8 mouse cellular contexts compared by ENCODE assay signal in genomic region chr16:85802954-85803353, GRCm38 (mm10). TPM values are rescaled to one million over a fixed set of nuclear protein-coding genes. Genes with fewer than 3 reads are reported as not detected.
DNase-seq lines count a peak whose midpoint lies in the region; ATAC-seq lines count a peak whose summit lies in the region.

Gene Adamts1 (minus strand): TSS chr16:85803113.

- H3K9me3 ChIP-seq in erythroblast, embryonic 14.5 days (ENCODE audit: control insufficient read depth, low read length), result no peaks in the 10 kb centered on the region
- H3K9me3 ChIP-seq in embryonic facial prominence, embryonic 11.5 days (replicated peaks; ENCODE audit: control insufficient read depth, low read length), result no peaks in the 10 kb centered on the region
- no peaks in the 10 kb centered on the region for H3K9me3 ChIP-seq in midbrain, embryonic 11.5 days (ENCODE audit: control insufficient read depth, low read length)
- no peaks in the 10 kb centered on the region for H3K9me3 ChIP-seq in stomach, embryonic 15.5 days

- H3K9ac ChIP-seq in embryonic facial prominence, embryonic 11.5 days (replicated peaks; ENCODE audit: low read length), result peak within 1 kb of the TSS; percentile 88
- peak within 1 kb of the TSS; percentile 69 for H3K9ac ChIP-seq in midbrain, embryonic 11.5 days (ENCODE audit: low read length)
- peak within 1 kb of the TSS; percentile 73 for H3K9ac ChIP-seq in stomach, embryonic 15.5 days

- H3K4me2 ChIP-seq in embryonic facial prominence, embryonic 11.5 days (ENCODE audit: low read depth, low read length), result peak within 1 kb of the TSS; percentile 91
- H3K4me2 ChIP-seq in midbrain, embryonic 11.5 days, result peak within 1 kb of the TSS; percentile 94
- peak within 1 kb of the TSS; percentile 90 for H3K4me2 ChIP-seq in stomach, embryonic 15.5 days

- no peaks in the 10 kb centered on the region; the same call in 1 of the 2 replicates for H3K36me3 ChIP-seq in erythroblast, embryonic 14.5 days (ENCODE audit: control insufficient read depth)
- no peaks in the 10 kb centered on the region; the same call in 1 of the 2 replicates for H3K36me3 ChIP-seq in embryonic facial prominence, embryonic 11.5 days (replicated peaks; ENCODE audit: control insufficient read depth, insufficient read depth, low read depth, low read length)
- no peaks in the 10 kb centered on the region for H3K36me3 ChIP-seq in midbrain, embryonic 11.5 days (ENCODE audit: control insufficient read depth, insufficient read depth, low read length)
- H3K36me3 ChIP-seq in stomach, embryonic 15.5 days, result peaks cover 14% of the 10 kb centered on the region; the same call in 1 of the 2 replicates

- WGBS in embryonic facial prominence, embryonic 11.5 days, result 0% methylated on average over 26 of the region's 26 CpGs
- WGBS in midbrain, embryonic 11.5 days, result 0% methylated on average over 26 of the region's 26 CpGs
- WGBS in stomach, embryonic 15.5 days, result under 1% methylated on average over 26 of the region's 26 CpGs

- peak within 1 kb of the TSS; percentile 82 for H3K27ac ChIP-seq in embryonic facial prominence, embryonic 11.5 days (replicated peaks; ENCODE audit: low read depth, low read length)
- peak within 1 kb of the TSS; percentile 45 for H3K27ac ChIP-seq in midbrain, embryonic 11.5 days (ENCODE audit: low read depth, low read length)
- H3K27ac ChIP-seq in stomach, embryonic 15.5 days, result peak within 1 kb of the TSS; percentile 96

- H3K4me3 ChIP-seq in erythroblast, embryonic 14.5 days (replicated peaks), result peak within 1 kb of the TSS; percentile 49
- H3K4me3 ChIP-seq in embryonic facial prominence, embryonic 11.5 days (ENCODE audit: low read depth, low read length), result peak within 1 kb of the TSS; percentile 80
- peak within 1 kb of the TSS; percentile 51 for H3K4me3 ChIP-seq in midbrain, embryonic 11.5 days (ENCODE audit: low read depth, low read length)
- H3K4me3 ChIP-seq in stomach, embryonic 15.5 days (replicated peaks), result peak within 1 kb of the TSS; percentile 74

- peaks cover 34% of the 10 kb centered on the region for H3K27me3 ChIP-seq in erythroblast, embryonic 14.5 days (ENCODE audit: control insufficient read depth)
- H3K27me3 ChIP-seq in embryonic facial prominence, embryonic 11.5 days (ENCODE audit: control insufficient read depth, insufficient read depth, low read length), result no peaks in the 10 kb centered on the region
- no peaks in the 10 kb centered on the region for H3K27me3 ChIP-seq in midbrain, embryonic 11.5 days (ENCODE audit: control insufficient read depth, insufficient read depth, low read length)
- H3K27me3 ChIP-seq in stomach, embryonic 15.5 days (replicated peaks), result no peaks in the 10 kb centered on the region

- no peaks in the 10 kb centered on the region for H3K4me1 ChIP-seq in erythroblast, embryonic 14.5 days (ENCODE audit: control insufficient read depth)
- no peaks in the 10 kb centered on the region for H3K4me1 ChIP-seq in embryonic facial prominence, embryonic 11.5 days (ENCODE audit: control insufficient read depth, insufficient read depth, low read length)
- H3K4me1 ChIP-seq in midbrain, embryonic 11.5 days (ENCODE audit: control insufficient read depth, insufficient read depth, low read length), result peaks cover 11% of the 10 kb centered on the region
- H3K4me1 ChIP-seq in stomach, embryonic 15.5 days, result peaks cover 15% of the 10 kb centered on the region; the same call in 1 of the 2 replicates

- intact Hi-C loops in left cerebral cortex, postnatal 36 days (cut with DNase I), result loop anchor here (10.0 kb wide), 1 partner anchor 1592 kb away; no protein-coding TSS in a partner anchor

- peak; percentile 94 for DNase-seq in embryonic facial prominence, embryonic 11.5 days (ENCODE audit: low spot score)
- peak; percentile 100 for DNase-seq in heart, adult 11 months
- DNase-seq in kidney, adult 11 months, result peak; percentile 88
- DNase-seq in left cerebral cortex, postnatal 36 days (ENCODE audit: low spot score in 2 of 2), result peak; percentile 54 to 67
- peak; percentile 98 for DNase-seq in midbrain, embryonic 11.5 days (ENCODE audit: low spot score, missing footprints)

- ATAC-seq in erythroblast, adult 5-6 weeks (replicated peaks; ENCODE audit: low FRiP score, poor library complexity, severe bottlenecking), result no peak
- ATAC-seq in embryonic facial prominence, embryonic 11.5 days (replicated peaks; ENCODE audit: insufficient number of reproducible peaks, low FRiP score, low TSS enrichment, low read depth), result peak; percentile 83
- peak; percentile 82 for ATAC-seq in midbrain, embryonic 11.5 days (ENCODE audit: low FRiP score)
- ATAC-seq in stomach, embryonic 15.5 days (ENCODE audit: insufficient read depth, low FRiP score, low read depth), result peak; percentile 86

RNA-seq across cellular contexts. Expression of gene Adamts1, which starts in this region (rescaled TPM):
- polyA plus RNA-seq in erythroblast, embryonic 14.5 days (2012), result not detected in 2 replicates
- total RNA-seq in erythroblast, adult 5-6 weeks (2015; ENCODE audit: low replicate concordance), result not detected in 2 replicates
- total RNA-seq in erythroblast, adult 5-6 weeks (2017; ENCODE audit: low replicate concordance), result not detected in 2 replicates
- polyA plus RNA-seq in embryonic facial prominence, embryonic 11.5 days (2014; fragmentation: Nextera tagmentation; extraction: Ambion mirVana), result 25.1 and 29.3 TPM in 2 replicates
- total RNA-seq in left cerebral cortex, postnatal 36 days (2021), result 10 to 100 TPM in 1 of 2 experiments, 1 to 10 TPM in 1; 8.8 to 10.3 TPM
- polyA plus RNA-seq in midbrain, embryonic 11.5 days (2014; fragmentation: Nextera tagmentation; extraction: Ambion mirVana), result 9.4 and 9.7 TPM in 2 replicates
- polyA plus RNA-seq in stomach, embryonic 15.5 days (2015; fragmentation: Nextera tagmentation; extraction: Ambion mirVana), result 37.6 and 45.9 TPM in 2 replicates

Comparison
In these comparisons a context has a peak if more than half of its experiments do, and no peak if none do; other contexts are left out.
1. RNA of gene Adamts1 (total RNA-seq): 8.8 to 10.3 TPM in left cerebral cortex, postnatal 36 days; not detected in erythroblast, adult 5-6 weeks; every median in the first group is over 4 times any median in the second.
2. RNA of gene Adamts1 (polyA plus RNA-seq): 37.6 to 45.9 TPM in stomach, embryonic 15.5 days, 25.1 to 29.3 TPM in embryonic facial prominence, embryonic 11.5 days and 9.4 to 9.7 TPM in midbrain, embryonic 11.5 days; not detected in erythroblast, embryonic 14.5 days; every median in the first group is over 10 times any median in the second.
3. H3K27ac ChIP-seq: peak in every context shown above with its lines; median percentile 96 in stomach, embryonic 15.5 days; 82 in embryonic facial prominence, embryonic 11.5 days; 45 in midbrain, embryonic 11.5 days.
4. Peak in every context shown above with its lines, with median percentiles within 50 percentile points of each other: H3K4me3 ChIP-seq, DNase-seq, H3K4me2 ChIP-seq and H3K9ac ChIP-seq.